Mouse (Mus musculus): Measurements from ENCODE around the gene Slc8a1.

DNA sequence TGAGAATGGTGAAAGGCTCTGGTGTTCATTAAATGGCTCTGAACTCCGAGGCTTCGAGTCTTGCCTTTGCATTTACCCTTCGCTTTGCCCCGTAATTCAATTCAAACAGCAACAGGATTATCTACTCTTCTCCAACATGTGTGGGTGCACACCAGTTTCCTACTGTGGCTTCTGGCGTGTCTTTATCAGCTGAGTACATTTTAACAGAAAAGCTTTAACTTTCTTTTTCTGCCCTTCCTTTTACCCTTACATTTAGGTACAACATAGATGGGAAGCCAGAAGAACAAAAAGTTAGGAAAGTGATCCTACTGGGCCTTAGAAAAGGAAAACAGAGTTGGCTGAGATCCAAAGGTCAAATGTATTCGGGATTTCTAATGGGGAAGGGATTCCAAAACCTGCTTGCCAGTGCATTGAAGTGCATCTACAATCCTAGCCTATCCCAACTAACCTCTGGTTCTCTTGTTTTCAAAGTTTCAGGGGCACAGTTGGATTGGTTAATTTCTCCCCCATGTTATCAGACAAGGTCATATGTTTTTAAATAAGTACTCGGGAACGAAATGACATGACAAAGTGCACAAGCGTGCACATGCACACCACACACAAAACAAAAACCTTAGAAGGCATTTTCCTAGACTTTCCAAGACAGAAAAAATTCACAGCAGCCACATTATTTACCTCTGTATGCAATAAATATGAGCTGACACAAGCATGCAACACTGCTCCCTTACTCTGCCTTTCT is 172.4 kb downstream of the Slc8a1 start:
- TF ChIP-seq FLI1 (IDR thresholded peaks at IDR 0.05; ENCODE audit: low read length) (no peak), GATA1 (IDR thresholded peaks at IDR 0.05; ENCODE audit: borderline replicate concordance, low read length) (no peak)
